Mouse (Mus musculus) limb, embryonic 11.5 days (tissue): ENCODE measurements at regions not wholly inside any gene's neighbourhood (a gene's known extent, or its start where the extent isn't known, plus 50 kb on each side); places are given as distances from the start of the nearest gene placed in this dataset.

Source experiments
- ATAC-seq: fragments of 200-750 bp; cut with Nextera tagmentation; 2 replicates; pipeline ENCODE4 v1.8.0; 2017; ENCODE audit warnings: low read depth; ENCODE audit not compliant: insufficient number of reproducible peaks, low FRiP score, low TSS enrichment
- DNase-seq: peaks from one replicate; pipeline ENCODE4 v3.0.0-alpha.2; 2015; ENCODE audit warnings: low spot score
- H3K27ac ChIP-seq: fragments of 300-500 bp; sonication (generic); replicated peaks from 2 replicates; pipeline ENCODE4 v1.5.1; 2014; ENCODE audit warnings: low read depth, mild to moderate bottlenecking, low read length
- H3K27me3 ChIP-seq: fragments of 300-500 bp; sonication (generic); 2 replicates; pipeline ENCODE4 v1.6.1; 2014; ENCODE audit warnings: mild to moderate bottlenecking, low read length, mixed read lengths; ENCODE audit not compliant: control insufficient read depth, insufficient read depth
- H3K36me3 ChIP-seq: fragments of 300-500 bp; sonication (generic); 2 replicates; pipeline ENCODE4 v1.6.1; 2014; ENCODE audit warnings: mild to moderate bottlenecking, low read length, moderate library complexity, mixed read lengths; ENCODE audit not compliant: control insufficient read depth, insufficient read depth
- H3K4me1 ChIP-seq: fragments of 300-500 bp; sonication (generic); 2 replicates; pipeline ENCODE4 v1.6.1; 2014; ENCODE audit warnings: low read length, mixed read lengths; ENCODE audit not compliant: control insufficient read depth, insufficient read depth
- H3K4me2 ChIP-seq: fragments of 300-500 bp; sonication (generic); 2 replicates; pipeline ENCODE4 v1.6.1; 2014; ENCODE audit warnings: low read depth, mild to moderate bottlenecking, moderate library complexity; ENCODE audit not compliant: severe bottlenecking
- H3K4me3 ChIP-seq: fragments of 300-500 bp; sonication (generic); 2 replicates; pipeline ENCODE4 v1.5.1; 2014; ENCODE audit warnings: low read depth, low read length
- H3K9ac ChIP-seq: fragments of 300-500 bp; sonication (generic); 2 replicates; pipeline ENCODE4 v1.6.1; 2014; ENCODE audit warnings: mild to moderate bottlenecking, low read length
- H3K9me3 ChIP-seq: fragments of 300-500 bp; sonication (generic); 2 replicates; pipeline ENCODE4 v1.6.1; 2016; ENCODE audit warnings: low read length; ENCODE audit not compliant: control insufficient read depth
- WGBS: fragments of 180-500 bp; shearing (Covaris S2); extraction: QIAGEN DNeasy Blood & Tissue Kit; methylation state at CpG from one replicate; pipeline ENCODE4 v1.1.7; 2014; 5-methylcytosine and 5-hydroxymethylcytosine counted together

DNA sequence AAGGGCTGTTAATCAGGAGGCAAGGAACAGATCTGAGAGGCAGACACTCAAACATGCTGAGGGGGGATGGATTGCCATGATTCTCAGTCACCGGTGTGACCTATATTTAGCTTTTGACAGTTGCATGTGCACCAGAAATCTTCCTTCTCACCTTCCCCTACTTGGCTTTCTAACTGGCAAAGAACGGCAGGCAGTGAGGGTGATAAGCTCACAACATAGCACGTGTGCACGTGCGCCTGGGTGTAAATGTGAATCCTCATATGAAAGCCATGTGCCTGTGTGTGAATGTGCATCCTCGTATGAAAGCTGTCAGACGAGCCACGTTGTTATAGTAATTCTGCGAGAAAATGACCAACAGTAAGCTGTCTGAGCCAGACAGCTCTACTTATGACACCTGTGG, 200.3 kb downstream of the Rap2a start:
- no peaks in the 10 kb centered on the region for H3K9me3 ChIP-seq
- H3K27ac ChIP-seq = no peak overlapping the region
- no peaks in the 10 kb centered on the region for H3K27me3 ChIP-seq
- H3K4me2 ChIP-seq = no peak overlapping the region
- 84% methylated on average over 9 of the region's 9 CpGs for whole genome bisulfite sequencing
- no peak overlapping the region for H3K4me3 ChIP-seq
- no peak overlapping the region for H3K9ac ChIP-seq
- H3K36me3 ChIP-seq = no peaks in the 10 kb centered on the region
- H3K4me1 ChIP-seq = no peaks in the 10 kb centered on the region
- ATAC-seq (no peak), DNase-seq (no peak)

DNA sequence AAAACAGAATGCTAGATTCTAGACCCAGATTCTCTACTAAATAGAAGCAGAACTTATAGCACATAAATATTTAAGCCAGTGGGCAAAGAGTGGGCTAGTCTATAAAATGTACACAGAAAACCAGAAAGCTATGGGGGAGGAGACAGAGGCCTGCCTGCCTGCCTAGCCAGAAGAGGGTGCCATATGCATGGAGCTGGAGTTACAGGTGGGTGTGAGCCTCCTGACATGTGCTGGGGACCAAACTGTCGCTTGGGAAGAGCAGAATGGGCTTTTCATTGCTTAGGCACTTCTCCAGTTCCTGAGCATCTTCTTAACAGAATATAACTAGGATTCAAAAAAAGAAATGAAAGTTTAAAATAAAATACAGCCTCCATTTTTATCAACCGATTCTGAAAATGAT, 200.8 kb downstream of the Rap2a start:
- H3K27ac ChIP-seq = no peak overlapping the region
- 73% methylated on average over 2 of the region's 2 CpGs for WGBS
- no peak for ATAC-seq

DNA sequence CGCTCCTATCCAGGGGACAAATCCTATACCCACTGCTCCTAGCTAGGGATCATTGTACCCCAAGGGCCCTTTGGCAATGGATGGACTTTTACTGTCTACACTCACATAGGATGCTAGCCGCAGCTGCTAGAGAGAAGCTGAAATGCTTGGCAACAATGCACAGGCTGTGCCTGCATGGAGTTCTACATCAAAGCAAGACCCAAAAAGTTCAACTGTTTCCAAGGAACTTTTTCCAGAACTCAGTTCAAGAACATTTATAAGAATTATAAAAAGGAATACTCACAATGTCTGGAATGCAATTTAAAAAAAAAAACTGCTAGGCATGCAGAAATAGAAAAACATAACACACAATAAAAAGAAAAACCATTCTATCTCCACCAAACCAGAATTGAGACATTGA, 202.0 kb downstream of the Rap2a start:
- Histone ChIP-seq H3K9me3 (no peaks in the 10 kb centered on the region), H3K4me1 (no peaks in the 10 kb centered on the region), H3K4me2 (no peak overlapping the region), H3K27me3 (no peaks in the 10 kb centered on the region), H3K4me3 (no peak overlapping the region), H3K9ac (no peak overlapping the region), H3K36me3 (no peaks in the 10 kb centered on the region), H3K27ac (no peak overlapping the region)
- no peak for DNase-seq
- WGBS = 88% methylated on average over 2 of the region's 2 CpGs
- ATAC-seq = no peak

More for the DNA sequence above, 200.8 kb downstream of the Rap2a start:
- Histone ChIP-seq H3K9me3 (no peaks in the 10 kb centered on the region), H3K9ac (no peak overlapping the region), H3K4me2 (no peak overlapping the region), H3K36me3 (no peaks in the 10 kb centered on the region), H3K4me1 (no peaks in the 10 kb centered on the region), H3K4me3 (no peak overlapping the region), H3K27me3 (no peaks in the 10 kb centered on the region)
- no peak for DNase-seq

DNA sequence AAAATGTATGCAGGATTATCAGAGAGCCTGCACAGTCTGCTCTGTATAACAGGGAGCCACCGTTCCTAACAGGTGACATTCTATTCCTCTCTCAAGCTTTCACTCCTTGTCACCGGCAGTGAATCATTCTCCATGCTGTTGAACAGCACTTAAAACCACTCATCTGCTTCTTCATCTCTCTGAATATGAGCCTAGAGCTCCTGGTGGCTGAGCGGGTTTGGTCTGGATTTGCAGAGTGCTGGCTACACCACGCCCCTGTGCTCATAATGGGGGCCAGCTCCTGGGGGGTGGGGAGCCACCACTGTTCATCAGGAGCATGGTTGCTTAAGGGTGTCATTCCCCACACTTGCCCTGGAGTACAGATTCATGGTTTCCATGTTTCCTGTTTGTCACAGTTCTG, 207.0 kb downstream of the Rap2a start:
- Histone ChIP-seq H3K27ac (no peak overlapping the region), H3K9ac (no peak overlapping the region), H3K4me1 (no peaks in the 10 kb centered on the region), H3K36me3 (no peaks in the 10 kb centered on the region), H3K4me2 (no peak overlapping the region), H3K27me3 (no peaks in the 10 kb centered on the region), H3K4me3 (no peak overlapping the region), H3K9me3 (no peaks in the 10 kb centered on the region)
- no peak for ATAC-seq
- no peak for DNase-seq
- 80% methylated on average over 4 of the region's 4 CpGs for WGBS

DNA sequence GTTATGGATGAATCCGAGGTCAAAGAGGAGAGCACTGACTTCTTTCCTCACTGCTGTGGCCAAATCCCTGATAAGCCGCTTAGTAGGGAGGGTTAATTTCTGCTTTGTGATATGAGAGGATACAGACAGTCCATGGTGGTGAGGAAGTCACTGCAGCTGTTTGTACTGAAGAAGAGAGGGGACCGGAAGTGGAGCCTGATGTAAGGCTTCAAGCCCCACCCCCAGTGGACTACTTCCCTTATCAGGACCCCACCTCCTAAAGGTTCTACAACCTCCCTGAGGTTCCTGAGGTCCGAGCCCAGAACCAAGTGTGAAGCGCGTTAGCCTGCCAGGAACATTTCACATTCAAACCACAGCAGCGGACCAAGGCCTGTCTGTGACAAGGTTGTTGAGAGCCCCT, 207.6 kb downstream of the Rap2a start:
- Histone ChIP-seq H3K36me3 (no peaks in the 10 kb centered on the region), H3K27me3 (no peaks in the 10 kb centered on the region), H3K27ac (no peak overlapping the region), H3K9me3 (no peaks in the 10 kb centered on the region), H3K4me1 (no peaks in the 10 kb centered on the region), H3K4me3 (no peak overlapping the region), H3K4me2 (no peak overlapping the region), H3K9ac (no peak overlapping the region)
- 90% methylated on average over 7 of the region's 7 CpGs for WGBS
- DNase-seq = no peak
- ATAC-seq = no peak

DNA sequence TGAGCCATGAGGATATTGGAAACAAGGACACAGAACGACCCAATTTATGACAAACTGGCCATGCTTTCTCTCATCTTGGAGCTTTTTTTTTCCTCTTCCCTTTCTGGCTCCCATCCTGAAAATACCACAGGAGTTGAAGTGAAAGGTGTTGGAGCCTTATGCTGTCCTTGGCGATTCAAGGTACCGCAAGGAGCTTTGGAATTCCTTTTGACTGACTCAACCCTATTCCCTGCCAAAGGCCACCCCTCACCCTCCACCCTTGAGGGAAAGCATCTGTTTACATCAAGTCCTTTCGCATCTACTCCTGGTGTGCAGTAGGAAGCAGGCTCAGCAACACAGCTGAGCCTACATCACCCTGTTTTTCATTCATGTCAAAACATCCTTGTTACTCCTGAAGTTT, 208.5 kb downstream of the Rap2a start:
- H3K27me3 ChIP-seq = no peaks in the 10 kb centered on the region
- H3K9ac ChIP-seq = no peak overlapping the region
- no peaks in the 10 kb centered on the region for H3K9me3 ChIP-seq
- no peak overlapping the region for H3K4me2 ChIP-seq
- 79% methylated on average over 4 of the region's 4 CpGs for WGBS
- ATAC-seq = no peak
- no peak for DNase-seq
- H3K4me1 ChIP-seq = no peaks in the 10 kb centered on the region
- no peak overlapping the region for H3K4me3 ChIP-seq
- no peaks in the 10 kb centered on the region for H3K36me3 ChIP-seq
- H3K27ac ChIP-seq = no peak overlapping the region

DNA sequence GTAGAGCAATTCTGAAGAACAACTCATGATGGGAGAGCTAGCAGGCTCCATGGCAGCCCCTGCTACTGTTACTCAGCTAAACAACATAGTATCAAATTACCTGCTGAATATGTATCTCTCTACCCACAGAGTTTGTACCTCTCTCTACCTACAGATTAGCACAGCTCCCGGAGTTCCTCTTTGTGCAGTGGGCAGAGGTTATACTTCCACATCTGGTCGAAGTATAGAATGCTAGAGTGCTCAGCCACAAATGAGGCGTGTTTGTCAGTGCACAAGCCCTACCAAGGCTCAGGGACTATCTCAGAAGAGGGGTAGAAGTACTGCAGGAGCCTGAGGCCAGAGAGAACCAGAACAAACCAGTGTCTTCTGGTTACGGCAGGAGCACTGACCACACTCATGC, 211.6 kb upstream of the Ipo5 start:
- Histone ChIP-seq H3K4me3 (no peak overlapping the region), H3K36me3 (no peaks in the 10 kb centered on the region), H3K9me3 (no peaks in the 10 kb centered on the region), H3K4me1 (no peaks in the 10 kb centered on the region), H3K4me2 (no peak overlapping the region), H3K27ac (no peak overlapping the region), H3K9ac (no peak overlapping the region), H3K27me3 (no peaks in the 10 kb centered on the region)
- WGBS = 75% methylated on average over 4 of the region's 4 CpGs
- no peak for ATAC-seq
- DNase-seq = no peak

DNA sequence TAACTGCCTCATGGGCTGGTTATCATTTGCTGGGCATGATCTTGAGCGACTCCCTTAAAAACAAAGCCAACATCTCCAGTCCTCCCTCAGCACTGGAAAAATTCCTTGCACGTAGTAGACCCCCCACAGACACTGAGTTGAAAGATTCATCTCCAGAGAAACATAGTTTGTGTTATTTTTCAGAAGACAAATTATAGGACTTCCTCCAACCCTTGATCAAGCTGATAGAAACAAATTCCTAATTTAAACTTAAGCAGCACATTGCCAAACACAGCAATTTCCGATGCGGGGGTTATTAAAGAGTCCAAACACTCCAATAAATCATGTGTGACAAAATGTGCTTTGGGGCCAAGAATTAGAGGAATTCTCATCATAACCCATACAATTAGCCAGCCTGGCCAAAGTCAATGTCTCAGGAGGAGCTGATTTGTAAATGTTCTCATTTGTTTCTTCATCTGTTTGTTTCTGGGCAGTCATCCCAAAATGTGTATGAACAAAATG, 205.7 kb upstream of the Ipo5 start:
- no peak overlapping the region for H3K4me3 ChIP-seq
- no peak overlapping the region for H3K4me2 ChIP-seq
- no peaks in the 10 kb centered on the region for H3K27me3 ChIP-seq
- H3K4me1 ChIP-seq = no peaks in the 10 kb centered on the region
- DNase-seq = no peak
- no peaks in the 10 kb centered on the region for H3K9me3 ChIP-seq
- H3K27ac ChIP-seq = no peak overlapping the region
- no peak for ATAC-seq
- H3K36me3 ChIP-seq = no peaks in the 10 kb centered on the region
- WGBS = 77% methylated on average over 4 of the region's 4 CpGs
- no peak overlapping the region for H3K9ac ChIP-seq

DNA sequence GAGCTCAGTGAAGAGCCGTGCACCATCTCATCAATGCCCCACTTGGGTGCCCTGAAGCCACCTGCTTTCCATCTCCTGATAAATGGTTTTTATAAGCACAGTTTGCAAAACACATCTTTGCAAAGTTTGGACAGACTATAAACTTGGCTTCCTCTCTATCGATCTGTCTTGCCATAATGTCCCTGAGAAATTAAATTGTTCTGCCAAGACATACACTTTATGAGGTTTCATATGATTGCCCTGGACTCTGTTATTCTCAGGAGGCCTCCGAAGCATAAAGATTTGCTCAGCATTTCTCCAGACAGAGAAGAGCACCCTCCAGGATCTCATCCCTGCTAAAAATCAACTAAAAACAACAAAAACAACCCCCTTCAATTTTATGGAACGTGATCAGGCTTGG, 200.2 kb upstream of the Ipo5 start:
- Histone ChIP-seq H3K4me2 (no peak overlapping the region), H3K36me3 (no peaks in the 10 kb centered on the region), H3K9ac (no peak overlapping the region), H3K4me1 (no peaks in the 10 kb centered on the region), H3K4me3 (no peak overlapping the region), H3K9me3 (no peaks in the 10 kb centered on the region), H3K27me3 (no peaks in the 10 kb centered on the region), H3K27ac (no peak overlapping the region)
- WGBS = 90% methylated on average over 4 of the region's 4 CpGs
- ATAC-seq (no peak), DNase-seq (no peak)
